Mouse (Mus musculus) embryonic facial prominence, embryonic 11.5 days (tissue): ENCODE data around the gene Hmbs. TPM values are rescaled to one million over a fixed set of nuclear protein-coding genes. Genes with fewer than 3 reads are reported as not detected.
A peak's percentile ranks its signal among the peaks of the same experiment; 100 is the strongest.

ENCODE experiments used
- ATAC-seq: fragments of 200-750 bp; cut with Nextera tagmentation; replicated peaks from 2 replicates; pipeline ENCODE4 v1.8.0; 2017; ENCODE audit warnings: low read depth; ENCODE audit not compliant: insufficient number of reproducible peaks, low FRiP score, low TSS enrichment
- DNase-seq: peaks from one replicate; pipeline ENCODE4 v3.0.0-alpha.2; 2015; ENCODE audit warnings: low spot score
- H3K27ac ChIP-seq: fragments of 300-500 bp; sonication (generic); replicated peaks from 2 replicates; pipeline ENCODE4 v1.5.1; 2014; ENCODE audit warnings: mild to moderate bottlenecking, low read depth, low read length, control low read depth
- H3K27me3 ChIP-seq: fragments of 300-500 bp; sonication (generic); 2 replicates; pipeline ENCODE4 v1.6.1; 2014; ENCODE audit warnings: mild to moderate bottlenecking, low read length, moderate library complexity, mixed read lengths; ENCODE audit not compliant: control insufficient read depth, insufficient read depth
- H3K36me3 ChIP-seq: fragments of 300-500 bp; sonication (generic); replicated peaks from 2 replicates; pipeline ENCODE4 v1.6.1; 2014; ENCODE audit warnings: low read depth, mild to moderate bottlenecking, low read length, moderate library complexity, mixed read lengths; ENCODE audit not compliant: control insufficient read depth, insufficient read depth
- H3K4me1 ChIP-seq: fragments of 300-500 bp; sonication (generic); 2 replicates; pipeline ENCODE4 v1.6.1; 2014; ENCODE audit warnings: low read length, mixed read lengths; ENCODE audit not compliant: control insufficient read depth, insufficient read depth
- H3K4me2 ChIP-seq: fragments of 300-500 bp; sonication (generic); 2 replicates; pipeline ENCODE4 v1.6.1; 2014; ENCODE audit warnings: low read depth, mild to moderate bottlenecking, control low read depth, low read length, moderate library complexity
- H3K4me3 ChIP-seq: fragments of 300-500 bp; sonication (generic); 2 replicates; pipeline ENCODE4 v1.5.1; 2014; ENCODE audit warnings: low read depth, low read length, control low read depth
- H3K9ac ChIP-seq: fragments of 300-500 bp; sonication (generic); replicated peaks from 2 replicates; pipeline ENCODE4 v1.6.1; 2014; ENCODE audit warnings: mild to moderate bottlenecking, control low read depth, low read length
- H3K9me3 ChIP-seq: fragments of 300-500 bp; sonication (generic); replicated peaks from 2 replicates; pipeline ENCODE4 v1.6.1; 2016; ENCODE audit warnings: mild to moderate bottlenecking, low read length, inconsistent platforms, mixed read lengths; ENCODE audit not compliant: control insufficient read depth
- WGBS: fragments of 180-500 bp; shearing (Covaris S2); extraction: QIAGEN DNeasy Blood & Tissue Kit; methylation state at CpG from one replicate; pipeline ENCODE4 v1.1.7; 2014; 5-methylcytosine and 5-hydroxymethylcytosine counted together
- microRNA-seq: library from miRNA; unstranded; fragments of <30 nt; microRNA quantifications from one replicate; pipeline ENCODE4, GENCODE M21; 2016; ENCODE audit warnings: borderline number of aligned reads
- polyA plus RNA-seq: library from polyadenylated mRNA; unstranded; fragments of >200 nt; fragmentation: Nextera tagmentation; extraction: Ambion mirVana; gene quantifications from 2 replicates; pipeline ENCODE4 v1.2.1, GENCODE M21; 2014

The Hmbs gene
- polyA plus RNA-seq, 1 experiment from 2014 or later = 152 TPM

- Histone ChIP-seq H3K27ac (no peak within 1 kb of the TSS), H3K4me3 (peak within 1 kb of the TSS; percentile 58), H3K27me3 (peaks cover 7% of the 10 kb centered on the region), H3K36me3 (no peaks in the 10 kb centered on the region), H3K4me1 (no peaks in the 10 kb centered on the region; the same call in 1 of the 2 replicates), H3K9ac (peak within 1 kb of the TSS; percentile 70), H3K4me2 (peak within 1 kb of the TSS; percentile 97), H3K9me3 (no peaks in the 10 kb centered on the region)
- DNase-seq = peak; percentile 59
- 1% methylated on average over 38 of the region's 38 CpGs for WGBS
- peak; percentile 77 for ATAC-seq
Measured at GRCm38 (mm10) chr9:44288076-44288958, 55.7 kb downstream of the Hmbs start, which contains the start of gene Abcg4. TSS of gene Abcg4 (minus strand) at chr9:44288615.

- Histone ChIP-seq H3K9me3 (no peaks in the 10 kb centered on the region), H3K4me1 (no peaks in the 10 kb centered on the region; the same call in 1 of the 2 replicates), H3K36me3 (no peaks in the 10 kb centered on the region), H3K27me3 (peaks cover 7% of the 10 kb centered on the region), H3K4me2 (peak overlapping the region; percentile 97), H3K4me3 (peak overlapping the region; percentile 58), H3K27ac (no peak overlapping the region), H3K9ac (peak overlapping the region; percentile 70)
- ATAC-seq (peak; percentile 58), DNase-seq (peak; percentile 42)
- WGBS = under 1% methylated on average over 47 of the region's 47 CpGs
Measured at GRCm38 (mm10) chr9:44287401-44288075, 56.5 kb downstream of the Hmbs start.

- no peaks in the 10 kb centered on the region for H3K36me3 ChIP-seq
- no peaks in the 10 kb centered on the region for H3K9me3 ChIP-seq
- WGBS = 5% methylated on average over 11 of the region's 11 CpGs
- no peak; the same call in 1 of the 2 replicates for ATAC-seq
- H3K4me2 ChIP-seq = peak overlapping the region; percentile 97
- H3K27me3 ChIP-seq = peaks cover 7% of the 10 kb centered on the region
- no peak for DNase-seq
- peak overlapping the region; percentile 58 for H3K4me3 ChIP-seq
- peak overlapping the region; percentile 70 for H3K9ac ChIP-seq
- no peaks in the 10 kb centered on the region; the same call in 1 of the 2 replicates for H3K4me1 ChIP-seq
- H3K27ac ChIP-seq = no peak overlapping the region
Measured at GRCm38 (mm10) chr9:44287003-44287400, 57.0 kb downstream of the Hmbs start.

Small RNAs within 50 kb of the gene (microRNA-seq; reads per million reads assigned to microRNA genes)
- gene Gm44335 = not detected

Other genes starting within 250 kb of the Hmbs start
- gene Mfrp, start 242.5 kb downstream of the Hmbs start, polyA plus RNA-seq = 0.17 and 0.32 TPM in 2 replicates
- gene C1qtnf5, start 237.0 kb downstream of the Hmbs start, polyA plus RNA-seq = 0.53 and 0.56 TPM in 2 replicates
- 0.08 TPM in 1 of 2 replicates, not detected in the other for gene Gm49380, start 230.7 kb downstream of the Hmbs start, polyA plus RNA-seq
- gene Rnf26, start 230.7 kb downstream of the Hmbs start, polyA plus RNA-seq = 59.5 and 65.9 TPM in 2 replicates
- 18.3 and 20.1 TPM in 2 replicates for gene Mcam, start 209.8 kb downstream of the Hmbs start, polyA plus RNA-seq
- 16.4 and 17.4 TPM in 2 replicates for gene Cbl, start 110.2 kb downstream of the Hmbs start, polyA plus RNA-seq
- not detected in 2 replicates for gene Ccdc153, start 103.6 kb downstream of the Hmbs start, polyA plus RNA-seq
- gene Pdzd3, start 92.8 kb downstream of the Hmbs start, polyA plus RNA-seq = not detected in 2 replicates
- 2.6 TPM in 2 replicates for gene Nlrx1, start 75.6 kb downstream of the Hmbs start, polyA plus RNA-seq
- gene Abcg4, start 55.6 kb downstream of the Hmbs start, polyA plus RNA-seq = 1.6 and 2.0 TPM in 2 replicates
- gene Hinfp, start 38.6 kb downstream of the Hmbs start, polyA plus RNA-seq = 17.2 and 19.6 TPM in 2 replicates
- 5.8 and 7.5 TPM in 2 replicates for gene C2cd2l, start 23.9 kb downstream of the Hmbs start, polyA plus RNA-seq
- gene Dpagt1, start 18.2 kb downstream of the Hmbs start, polyA plus RNA-seq = 51.3 and 60.6 TPM in 2 replicates
- gene H2afx, start 9.5 kb downstream of the Hmbs start, polyA plus RNA-seq = 412 and 427 TPM in 2 replicates
- gene Vps11, start 17.4 kb upstream of the Hmbs start, polyA plus RNA-seq = 27.3 and 27.6 TPM in 2 replicates
- 29.2 and 31.3 TPM in 2 replicates for gene Hyou1, start 35.3 kb upstream of the Hmbs start, polyA plus RNA-seq
- gene Slc37a4, start 52.6 kb upstream of the Hmbs start, polyA plus RNA-seq = 10.8 and 15.5 TPM in 2 replicates
- gene Rps25, start 62.9 kb upstream of the Hmbs start, polyA plus RNA-seq = 2,044 and 2,103 TPM in 2 replicates
- gene Trappc4, start 63.4 kb upstream of the Hmbs start, polyA plus RNA-seq = 166 and 175 TPM in 2 replicates
- 20.3 and 27.6 TPM in 2 replicates for gene Ccdc84, start 74.3 kb upstream of the Hmbs start, polyA plus RNA-seq
- gene Foxr1, start 96.9 kb upstream of the Hmbs start, polyA plus RNA-seq = not detected in 2 replicates
- 0.59 and 1.3 TPM in 2 replicates for gene Upk2, start 110.7 kb upstream of the Hmbs start, polyA plus RNA-seq
- 10.3 and 11.8 TPM in 2 replicates for gene Bcl9l, start 138.6 kb upstream of the Hmbs start, polyA plus RNA-seq
- gene Cxcr5, start 217.6 kb upstream of the Hmbs start, polyA plus RNA-seq = 0.13 and 0.31 TPM in 2 replicates